Mouse (Mus musculus) thymus, adult 2 months (tissue): Measurements from ENCODE around the gene Babam2.

Experiments
- CTCF ChIP-seq: fragments of 200-500 bp; IDR thresholded peaks from 2 replicates; pipeline ENCODE4 v1.5.1; 2012; ENCODE audit warnings: mild to moderate bottlenecking, control low read depth, low read length, moderate library complexity, borderline replicate concordance; ENCODE audit not compliant: control insufficient read depth, poor library complexity, insufficient read depth; ENCODE audit errors: extremely low read depth
- POLR2A ChIP-seq: fragments of 200-500 bp; IDR thresholded peaks from 2 replicates; pipeline ENCODE4 v1.6.1; 2012; ENCODE audit warnings: mild to moderate bottlenecking, low read length, control low read depth, moderate library complexity; ENCODE audit not compliant: control insufficient read depth, poor library complexity, insufficient read depth; ENCODE audit errors: extremely low read depth

DNA sequence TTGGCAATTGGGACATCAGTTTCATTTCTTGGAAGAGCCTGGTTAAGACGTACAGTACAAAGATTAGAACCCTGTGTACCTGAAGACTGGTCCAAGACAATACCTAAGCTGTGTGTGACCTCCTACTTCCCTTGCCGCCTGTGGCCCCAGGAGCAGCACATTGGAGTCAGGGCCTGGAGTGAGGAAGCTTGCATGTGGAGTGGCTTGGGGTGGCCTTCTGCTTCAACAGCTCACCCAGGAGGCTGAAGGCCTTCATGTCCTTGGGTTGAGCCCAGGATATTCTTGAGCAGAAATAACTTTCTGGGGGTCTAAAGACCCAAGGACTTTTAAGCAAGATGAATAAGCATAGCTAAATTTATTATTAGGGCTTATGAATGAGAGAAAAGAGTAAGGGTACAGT is 369.4 kb downstream of the Babam2 start:
- TF ChIP-seq CTCF (no peak), POLR2A (no peak)
